Mouse (Mus musculus) right cerebral cortex, postnatal 10 days (tissue): Measurements from ENCODE around the gene Rrh.

Experiments used
- DNase-seq, 2 experiments: peaks; one replicate each; pipeline ENCODE4 v3.0.0; 2021; ENCODE audit warnings: low spot score in 2 of 2

Gene Rrh

GRCm38 (mm10) chr3:129822206-129822775, at the start of gene Rrh:
Gene Rrh, minus strand, starts transcription at chr3:129822587.
- DNase-seq: no peak

- DNase-seq: peak in 1 of 2 experiments; percentile 43
These were observed 41.3 kb upstream of the Rrh start for GRCm38 (mm10) chr3:129863698-129864097.

GRCm38 (mm10) chr3:129862592-129862991, 40.2 kb upstream of the Rrh start:
- DNase-seq: no peak

- no peak for DNase-seq
These were observed 24.5 kb upstream of the Rrh start for GRCm38 (mm10) chr3:129846846-129847245.

GRCm38 (mm10) chr3:129845868-129846267, 23.5 kb upstream of the Rrh start:
- DNase-seq: no peak

GRCm38 (mm10) chr3:129838017-129838416, 15.6 kb upstream of the Rrh start:
- no peak for DNase-seq

GRCm38 (mm10) chr3:129836965-129837364, 14.6 kb upstream of the Rrh start:
- no peak for DNase-seq

GRCm38 (mm10) chr3:129836051-129836697, 13.8 kb upstream of the Rrh start:
- DNase-seq: no peak

- no peak for DNase-seq
These were observed 13.1 kb upstream of the Rrh start, which contains the start of gene Cfi for GRCm38 (mm10) chr3:129835388-129835934. Gene Cfi, plus strand, starts transcription at chr3:129835884.

- peak; percentile 98 for DNase-seq
These were observed 8.7 kb upstream of the Rrh start, which contains the start of gene Gar1 for GRCm38 (mm10) chr3:129831035-129831568. Gene Gar1, minus strand, starts transcription at chr3:129831396.

- no peak for DNase-seq
These were observed 8.2 kb upstream of the Rrh start for GRCm38 (mm10) chr3:129830626-129831025.

- no peak for DNase-seq
These were observed 5.3 kb upstream of the Rrh start for GRCm38 (mm10) chr3:129827691-129828090.

GRCm38 (mm10) chr3:129826691-129827090, 4.3 kb upstream of the Rrh start:
- DNase-seq: no peak

GRCm38 (mm10) chr3:129824891-129825290, 2.5 kb upstream of the Rrh start:
- no peak for DNase-seq

- DNase-seq: no peak
These were observed 1.8 kb upstream of the Rrh start for GRCm38 (mm10) chr3:129824146-129824545.

- no peak for DNase-seq
These were observed 906 bp upstream of the Rrh start for GRCm38 (mm10) chr3:129823293-129823692.

- DNase-seq: no peak
These were observed 651 bp downstream of the Rrh start for GRCm38 (mm10) chr3:129821736-129822135.

GRCm38 (mm10) chr3:129820847-129821246, 1.5 kb downstream of the Rrh start:
- no peak for DNase-seq

- DNase-seq: no peak
These were observed 18.6 kb downstream of the Rrh start, which contains the start of gene Lrit3 for GRCm38 (mm10) chr3:129803765-129804164. Gene Lrit3, minus strand, starts transcription at chr3:129804030.

- DNase-seq: no peak
These were observed 23.4 kb downstream of the Rrh start for GRCm38 (mm10) chr3:129799011-129799410.

- no peak for DNase-seq
These were observed 23.8 kb downstream of the Rrh start for GRCm38 (mm10) chr3:129798551-129798950.

- DNase-seq: no peak
These were observed 25.0 kb downstream of the Rrh start for GRCm38 (mm10) chr3:129797341-129797740.

- no peak for DNase-seq
These were observed 28.6 kb downstream of the Rrh start for GRCm38 (mm10) chr3:129793801-129794200.
